Mouse (Mus musculus): ENCODE results near the gene Aacs. TPM values are rescaled to one million over a fixed set of nuclear protein-coding genes. Genes with fewer than 3 reads are reported as not detected.

The Aacs gene
- polyA plus RNA-seq, 1 experiment, result 53.3 TPM

- H3K79me2 ChIP-seq (ENCODE audit: control insufficient read depth, insufficient read depth), result peaks cover 89% of the 10 kb centered on the region
- no peak overlapping the region for H3ac ChIP-seq (ENCODE audit: control insufficient read depth, insufficient read length, low read depth)
- peaks cover 30% of the 10 kb centered on the region for H3K79me3 ChIP-seq (ENCODE audit: low read depth)
- TF ChIP-seq MYOG (IDR thresholded peaks at IDR 0.05; ENCODE audit: control insufficient read depth, extremely low read depth, insufficient read length) (no peak), USF1 (IDR thresholded peaks at IDR 0.05; ENCODE audit: low read depth) (no peak), CEBPB (IDR thresholded peaks at IDR 0.05; ENCODE audit: low read depth) (no peak), MYOD1 (IDR thresholded peaks at IDR 0.05; ENCODE audit: control insufficient read depth, insufficient read length, low read depth) (no peak), FOSL1 (IDR thresholded peaks at IDR 0.05; ENCODE audit: insufficient read depth, low read length, poor library complexity, severe bottlenecking) (no peak), CTCF (IDR thresholded peaks at IDR 0.05; ENCODE audit: control insufficient read depth, insufficient read depth, insufficient read length) (no peak)
- no peak overlapping the region for H3K4me3 ChIP-seq (ENCODE audit: insufficient read depth, poor library complexity, severe bottlenecking)
- no peaks in the 10 kb centered on the region for H3K27me3 ChIP-seq (ENCODE audit: control insufficient read depth, insufficient read depth, insufficient read length)
- peaks cover under 1% of the 10 kb centered on the region for H3K36me3 ChIP-seq (ENCODE audit: control insufficient read depth, insufficient read depth)
Observed at GRCm38 (mm10) chr5:125446344-125446743, 29.3 kb upstream of the Aacs start.

GRCm38 (mm10) chr5:125448026-125448425, 27.6 kb upstream of the Aacs start:
- Histone ChIP-seq H3K36me3 (ENCODE audit: control insufficient read depth, insufficient read depth) (peaks cover 6% of the 10 kb centered on the region), H3K79me2 (ENCODE audit: control insufficient read depth, insufficient read depth) (peaks cover 82% of the 10 kb centered on the region), H3K27me3 (ENCODE audit: control insufficient read depth, insufficient read depth, insufficient read length) (no peaks in the 10 kb centered on the region), H3K79me3 (ENCODE audit: low read depth) (peaks cover 24% of the 10 kb centered on the region), H3ac (ENCODE audit: control insufficient read depth, insufficient read length, low read depth) (no peak overlapping the region), H3K4me3 (ENCODE audit: insufficient read depth, poor library complexity, severe bottlenecking) (no peak overlapping the region)
- no peak for TF ChIP-seq MYOG (IDR thresholded peaks at IDR 0.05; ENCODE audit: control insufficient read depth, extremely low read depth, insufficient read length)
- TF ChIP-seq USF1 (IDR thresholded peaks at IDR 0.05; ENCODE audit: low read depth), result no peak
- no peak for TF ChIP-seq MAX (IDR thresholded peaks at IDR 0.05)
- TF ChIP-seq FOSL1 (IDR thresholded peaks at IDR 0.05; ENCODE audit: insufficient read depth, low read length, poor library complexity, severe bottlenecking), result no peak
- no peak for TF ChIP-seq CTCF (IDR thresholded peaks at IDR 0.05; ENCODE audit: control insufficient read depth, insufficient read depth, insufficient read length)

GRCm38 (mm10) chr5:125448631-125449030, 27.0 kb upstream of the Aacs start:
- peaks cover 22% of the 10 kb centered on the region for H3K79me3 ChIP-seq (ENCODE audit: low read depth)
- H3K79me2 ChIP-seq (ENCODE audit: control insufficient read depth, insufficient read depth), result peaks cover 76% of the 10 kb centered on the region
- H3K4me3 ChIP-seq (ENCODE audit: insufficient read depth, poor library complexity, severe bottlenecking), result no peak overlapping the region
- no peak overlapping the region for H3ac ChIP-seq (ENCODE audit: control insufficient read depth, insufficient read length, low read depth)
- TF ChIP-seq MAX (IDR thresholded peaks at IDR 0.05) (no peak), USF1 (IDR thresholded peaks at IDR 0.05; ENCODE audit: low read depth) (no peak), MYOG (IDR thresholded peaks at IDR 0.05; ENCODE audit: control insufficient read depth, extremely low read depth, insufficient read length) (no peak), CEBPB (IDR thresholded peaks at IDR 0.05; ENCODE audit: low read depth) (no peak), CTCF (IDR thresholded peaks at IDR 0.05; ENCODE audit: control insufficient read depth, insufficient read depth, insufficient read length) (no peak), FOSL1 (IDR thresholded peaks at IDR 0.05; ENCODE audit: insufficient read depth, low read length, poor library complexity, severe bottlenecking) (no peak), MYOD1 (IDR thresholded peaks at IDR 0.05; ENCODE audit: control insufficient read depth, insufficient read length, low read depth) (no peak)
- peaks cover 12% of the 10 kb centered on the region for H3K36me3 ChIP-seq (ENCODE audit: control insufficient read depth, insufficient read depth)
- no peaks in the 10 kb centered on the region for H3K27me3 ChIP-seq (ENCODE audit: control insufficient read depth, insufficient read depth, insufficient read length)

- Histone ChIP-seq H3K79me2 (ENCODE audit: control insufficient read depth, insufficient read depth) (peaks cover 69% of the 10 kb centered on the region), H3K79me3 (ENCODE audit: low read depth) (peaks cover 19% of the 10 kb centered on the region), H3K4me3 (ENCODE audit: insufficient read depth, poor library complexity, severe bottlenecking) (no peak overlapping the region), H3ac (ENCODE audit: control insufficient read depth, insufficient read length, low read depth) (no peak overlapping the region), H3K36me3 (ENCODE audit: control insufficient read depth, insufficient read depth) (peaks cover 15% of the 10 kb centered on the region), H3K27me3 (ENCODE audit: control insufficient read depth, insufficient read depth, insufficient read length) (no peaks in the 10 kb centered on the region)
- TF ChIP-seq MYOD1 (IDR thresholded peaks at IDR 0.05; ENCODE audit: control insufficient read depth, insufficient read length, low read depth), result no peak
- TF ChIP-seq MYOG (IDR thresholded peaks at IDR 0.05; ENCODE audit: control insufficient read depth, extremely low read depth, insufficient read length), result no peak
- no peak for TF ChIP-seq CEBPB (IDR thresholded peaks at IDR 0.05; ENCODE audit: low read depth)
- no peak for TF ChIP-seq CTCF (IDR thresholded peaks at IDR 0.05; ENCODE audit: control insufficient read depth, insufficient read depth, insufficient read length)
- no peak for TF ChIP-seq MAX (IDR thresholded peaks at IDR 0.05)
Observed at GRCm38 (mm10) chr5:125449306-125449705, 26.3 kb upstream of the Aacs start.

GRCm38 (mm10) chr5:125452573-125452972, 23.0 kb upstream of the Aacs start:
- Histone ChIP-seq H3ac (ENCODE audit: control insufficient read depth, insufficient read length, low read depth) (no peak overlapping the region), H3K36me3 (ENCODE audit: control insufficient read depth, insufficient read depth) (peaks cover 25% of the 10 kb centered on the region), H3K4me3 (ENCODE audit: insufficient read depth, poor library complexity, severe bottlenecking) (no peak overlapping the region), H3K79me2 (ENCODE audit: control insufficient read depth, insufficient read depth) (peaks cover 39% of the 10 kb centered on the region), H3K79me3 (ENCODE audit: low read depth) (peaks cover 15% of the 10 kb centered on the region), H3K27me3 (ENCODE audit: control insufficient read depth, insufficient read depth, insufficient read length) (no peaks in the 10 kb centered on the region)
- TF ChIP-seq CEBPB (IDR thresholded peaks at IDR 0.05; ENCODE audit: low read depth) (peak; percentile 1), CTCF (IDR thresholded peaks at IDR 0.05; ENCODE audit: control insufficient read depth, insufficient read depth, insufficient read length) (no peak)

- peaks cover 9% of the 10 kb centered on the region for H3K79me2 ChIP-seq (ENCODE audit: control insufficient read depth, insufficient read depth)
- no peak overlapping the region for H3ac ChIP-seq (ENCODE audit: control insufficient read depth, insufficient read length, low read depth)
- no peak for TF ChIP-seq CEBPB (IDR thresholded peaks at IDR 0.05; ENCODE audit: low read depth)
- no peak for TF ChIP-seq FOSL1 (IDR thresholded peaks at IDR 0.05; ENCODE audit: insufficient read depth, low read length, poor library complexity, severe bottlenecking)
- no peak for TF ChIP-seq USF1 (IDR thresholded peaks at IDR 0.05; ENCODE audit: low read depth)
- TF ChIP-seq CTCF (IDR thresholded peaks at IDR 0.05; ENCODE audit: control insufficient read depth, insufficient read depth, insufficient read length), result no peak
- TF ChIP-seq MYOD1 (IDR thresholded peaks at IDR 0.05; ENCODE audit: control insufficient read depth, insufficient read length, low read depth), result no peak
- TF ChIP-seq MYOG (IDR thresholded peaks at IDR 0.05; ENCODE audit: control insufficient read depth, extremely low read depth, insufficient read length), result no peak
- TF ChIP-seq MAX (IDR thresholded peaks at IDR 0.05), result no peak
- H3K36me3 ChIP-seq (ENCODE audit: control insufficient read depth, insufficient read depth), result peaks cover 25% of the 10 kb centered on the region
- H3K79me3 ChIP-seq (ENCODE audit: low read depth), result peaks cover 3% of the 10 kb centered on the region
- H3K4me3 ChIP-seq (ENCODE audit: insufficient read depth, poor library complexity, severe bottlenecking), result no peak overlapping the region
- no peaks in the 10 kb centered on the region for H3K27me3 ChIP-seq (ENCODE audit: control insufficient read depth, insufficient read depth, insufficient read length)
Observed at GRCm38 (mm10) chr5:125456100-125456499, 19.5 kb upstream of the Aacs start.
